Mouse (Mus musculus) limb, embryonic 14.5 days (tissue): ENCODE measurements around the gene Mmp2. TPM values are rescaled to one million over a fixed set of nuclear protein-coding genes. Genes with fewer than 3 reads are reported as not detected.
A peak's percentile ranks its signal among the peaks of the same experiment; 100 is the strongest.

Source experiments
- ATAC-seq: fragments of 200-750 bp; cut with Nextera tagmentation; 2 replicates; pipeline ENCODE4 v1.8.0; 2017; ENCODE audit warnings: low read depth, moderate number of reproducible peaks, moderate TSS enrichment; ENCODE audit not compliant: low FRiP score
- DNase-seq: peaks from one replicate; pipeline ENCODE4 v3.0.0-alpha.2; 2015; ENCODE audit warnings: low spot score
- H3K27ac ChIP-seq: fragments of 300-500 bp; sonication (generic); replicated peaks from 2 replicates; pipeline ENCODE4 v1.5.1; 2014; ENCODE audit warnings: low read depth, mild to moderate bottlenecking, low read length, moderate library complexity, mixed read lengths
- H3K27me3 ChIP-seq: fragments of 300-500 bp; sonication (generic); 2 replicates; pipeline ENCODE4 v1.6.1; 2014; ENCODE audit warnings: low read length, mixed read lengths; ENCODE audit not compliant: control insufficient read depth, insufficient read depth
- H3K36me3 ChIP-seq: fragments of 300-500 bp; sonication (generic); 2 replicates; pipeline ENCODE4 v1.6.1; 2014; ENCODE audit warnings: mild to moderate bottlenecking, low read length, moderate library complexity, mixed read lengths; ENCODE audit not compliant: control insufficient read depth, insufficient read depth
- H3K4me1 ChIP-seq: fragments of 300-500 bp; sonication (generic); 2 replicates; pipeline ENCODE4 v1.6.1; 2014; ENCODE audit warnings: antibody characterized with exemption, low read length, mixed read lengths; ENCODE audit not compliant: control insufficient read depth, insufficient read depth
- H3K4me2 ChIP-seq: fragments of 300-500 bp; sonication (generic); replicated peaks from 2 replicates; pipeline ENCODE4 v1.6.1; 2014; ENCODE audit warnings: low read depth, mild to moderate bottlenecking, low read length, moderate library complexity; ENCODE audit not compliant: severe bottlenecking
- H3K4me3 ChIP-seq: fragments of 300-500 bp; sonication (generic); replicated peaks from 2 replicates; pipeline ENCODE4 v1.5.1; 2014; ENCODE audit warnings: low read length
- H3K9ac ChIP-seq: fragments of 300-500 bp; sonication (generic); 2 replicates; pipeline ENCODE4 v1.6.1; 2014; ENCODE audit warnings: mild to moderate bottlenecking, low read depth, low read length, moderate library complexity; ENCODE audit not compliant: severe bottlenecking
- H3K9me3 ChIP-seq: fragments of 300-500 bp; sonication (generic); 2 replicates; pipeline ENCODE4 v1.6.1; 2016; ENCODE audit warnings: low read length; ENCODE audit not compliant: control insufficient read depth
- POLR2A ChIP-seq: fragments of 200-500 bp; IDR thresholded peaks from 2 replicates; pipeline ENCODE4 v1.8.0; 2012; ENCODE audit warnings: inconsistent platforms, mild to moderate bottlenecking, moderate library complexity, borderline replicate concordance; ENCODE audit not compliant: insufficient read depth, insufficient read length; ENCODE audit errors: extremely low read depth
- WGBS: fragments of 180-500 bp; shearing (Covaris S2); extraction: QIAGEN DNeasy Blood & Tissue Kit; methylation state at CpG from one replicate; pipeline ENCODE4 v1.1.7; 2014; 5-methylcytosine and 5-hydroxymethylcytosine counted together
- polyA plus RNA-seq, 2 experiments: library from polyadenylated mRNA; depleted of rRNA in 1 of 2; stranded (reverse) in 1 of 2; unstranded in 1 of 2; fragments of >200 nt; fragmentation: Nextera tagmentation in 1 of 2; extraction: Ambion mirVana in 1 of 2; gene quantifications; 2 replicates each; pipeline versions ENCODE4 v1.2.1 to v1.2.3; 2012 to 2014

The Mmp2 gene
- polyA plus RNA-seq, 2 experiments, result 295 to 338 TPM

- H3K4me2 ChIP-seq, result peak overlapping the region; percentile 70; the same call in 1 of the 2 replicates
- DNase-seq, result no peak
- peak overlapping the region; percentile 59 for H3K4me3 ChIP-seq
- H3K9ac ChIP-seq, result no peak overlapping the region
- H3K4me1 ChIP-seq, result no peaks in the 10 kb centered on the region
- H3K36me3 ChIP-seq, result peaks cover 19% of the 10 kb centered on the region
- TF ChIP-seq POLR2A, result no peak
- no peaks in the 10 kb centered on the region for H3K27me3 ChIP-seq
- 73% methylated on average over 7 of the region's 7 CpGs for WGBS
- H3K27ac ChIP-seq, result no peak overlapping the region
- H3K9me3 ChIP-seq, result no peaks in the 10 kb centered on the region
- ATAC-seq, result no peak
These were observed 29.3 kb downstream of the Mmp2 start for GRCm38 (mm10) chr8:92856273-92856986.

- ATAC-seq, result no peak
- Histone ChIP-seq H3K4me3 (no peak overlapping the region), H3K4me2 (no peak overlapping the region), H3K27ac (no peak overlapping the region), H3K9ac (no peak overlapping the region), H3K9me3 (no peaks in the 10 kb centered on the region), H3K36me3 (0 out of 2 replicates have a peak, but pooled peaks cover under 1% of the 10 kb centered on the region), H3K4me1 (no peaks in the 10 kb centered on the region), H3K27me3 (no peaks in the 10 kb centered on the region)
- WGBS, result 63% methylated on average over 14 of the region's 14 CpGs
- no peak for TF ChIP-seq POLR2A
- DNase-seq, result no peak
These were observed 31.5 kb downstream of the Mmp2 start for GRCm38 (mm10) chr8:92858475-92859182.

- Histone ChIP-seq H3K4me3 (no peak overlapping the region), H3K9me3 (no peaks in the 10 kb centered on the region), H3K4me1 (peaks cover 6% of the 10 kb centered on the region; the same call in 1 of the 2 replicates), H3K4me2 (no peak overlapping the region), H3K36me3 (no peaks in the 10 kb centered on the region), H3K27ac (no peak overlapping the region), H3K9ac (no peak overlapping the region), H3K27me3 (no peaks in the 10 kb centered on the region)
- DNase-seq (no peak), ATAC-seq (no peak)
- WGBS, result 93% methylated on average over 1 of the region's 1 CpGs
- no peak for TF ChIP-seq POLR2A
These were observed 34.9 kb downstream of the Mmp2 start for GRCm38 (mm10) chr8:92861977-92862376.

- H3K9ac ChIP-seq, result no peak overlapping the region
- H3K4me1 ChIP-seq, result peaks cover 19% of the 10 kb centered on the region
- 10% methylated on average over 7 of the region's 7 CpGs for WGBS
- H3K4me3 ChIP-seq, result no peak overlapping the region
- peak; percentile 74; the same call in 1 of the 2 replicates for ATAC-seq
- H3K27me3 ChIP-seq, result peaks cover 11% of the 10 kb centered on the region; the same call in 1 of the 2 replicates
- TF ChIP-seq POLR2A, result no peak
- no peaks in the 10 kb centered on the region for H3K36me3 ChIP-seq
- DNase-seq, result peak; percentile 75
- H3K9me3 ChIP-seq, result no peaks in the 10 kb centered on the region
- no peak overlapping the region for H3K27ac ChIP-seq
- H3K4me2 ChIP-seq, result no peak overlapping the region
These were observed 43.2 kb downstream of the Mmp2 start for GRCm38 (mm10) chr8:92870281-92870680.

- DNase-seq (no peak), ATAC-seq (no peak)
- Histone ChIP-seq H3K36me3 (no peaks in the 10 kb centered on the region), H3K9ac (no peak overlapping the region), H3K4me3 (no peak overlapping the region), H3K27ac (no peak overlapping the region), H3K4me1 (peaks cover 11% of the 10 kb centered on the region), H3K9me3 (no peaks in the 10 kb centered on the region), H3K27me3 (peaks cover 11% of the 10 kb centered on the region; the same call in 1 of the 2 replicates), H3K4me2 (no peak overlapping the region)
- no peak for TF ChIP-seq POLR2A
- WGBS, result 45% methylated on average over 10 of the region's 10 CpGs
These were observed 45.1 kb downstream of the Mmp2 start for GRCm38 (mm10) chr8:92872063-92872759.
